Mouse (Mus musculus) kidney, adult 18-20 months (tissue): Measurements from ENCODE around the gene Chrna4.

ENCODE experiments used
- DNase-seq: peaks from one replicate; pipeline ENCODE4 v3.0.0; 2021

Gene Chrna4

GRCm38 (mm10) chr2:181035186-181035585 is 8.2 kb downstream of the Chrna4 start:
- no peak for DNase-seq

GRCm38 (mm10) chr2:181033310-181033709 is 10.0 kb downstream of the Chrna4 start:
- no peak for DNase-seq

GRCm38 (mm10) chr2:181032407-181032806 is 10.9 kb downstream of the Chrna4 start:
- DNase-seq: no peak

GRCm38 (mm10) chr2:181031406-181031934 is 11.9 kb downstream of the Chrna4 start:
- no peak for DNase-seq

GRCm38 (mm10) chr2:181008339-181008738 is 35.0 kb downstream of the Chrna4 start:
- no peak for DNase-seq

- no peak for DNase-seq
These were observed 36.3 kb downstream of the Chrna4 start for GRCm38 (mm10) chr2:181007054-181007453.

- no peak for DNase-seq
These were observed 46.4 kb downstream of the Chrna4 start for GRCm38 (mm10) chr2:180996905-180997304.

GRCm38 (mm10) chr2:180996436-180996835 is 46.9 kb downstream of the Chrna4 start:
- DNase-seq: peak; percentile 46

- no peak for DNase-seq
These were observed 47.9 kb downstream of the Chrna4 start for GRCm38 (mm10) chr2:180995457-180995856.

GRCm38 (mm10) chr2:180994360-180994759 is 49.0 kb downstream of the Chrna4 start:
- no peak for DNase-seq

- no peak for DNase-seq
These were observed 53.0 kb downstream of the Chrna4 start for GRCm38 (mm10) chr2:180990347-180990746.

GRCm38 (mm10) chr2:180988948-180989347 is 54.4 kb downstream of the Chrna4 start:
- DNase-seq: no peak

GRCm38 (mm10) chr2:180988347-180988913 is 54.9 kb downstream of the Chrna4 start:
- DNase-seq: no peak

GRCm38 (mm10) chr2:180987432-180988030 is 55.8 kb downstream of the Chrna4 start:
- DNase-seq: no peak

GRCm38 (mm10) chr2:180987001-180987400 is 56.3 kb downstream of the Chrna4 start:
- no peak for DNase-seq

- DNase-seq: no peak
These were observed 56.9 kb downstream of the Chrna4 start, which contains the start of gene Col20a1 for GRCm38 (mm10) chr2:180986449-180986848. Col20a1 (plus strand) TSS chr2:180986535.

GRCm38 (mm10) chr2:180985635-180986034 is 57.7 kb downstream of the Chrna4 start:
- DNase-seq: no peak

- DNase-seq: peak; percentile 57
These were observed 62.2 kb downstream of the Chrna4 start for GRCm38 (mm10) chr2:180981133-180981532.
